Mouse (Mus musculus) hindbrain, embryonic 11.5 days (tissue): ENCODE results near the gene Hoxb1. TPM values are rescaled to one million over a fixed set of nuclear protein-coding genes. Genes with fewer than 3 reads are reported as not detected.

Experiments
- microRNA counts: library from miRNA; unstranded; fragments of <30 nt; microRNA quantifications from one replicate; lab custom pipeline; 2015
- polyA plus RNA-seq: library from polyadenylated mRNA; unstranded; fragments of >200 nt; fragmentation: Nextera tagmentation; extraction: Ambion mirVana; gene quantifications from 2 replicates; pipeline ENCODE4 v1.2.1, GENCODE M21; 2014

The Hoxb1 gene
- polyA plus RNA-seq, 1 experiment from 2014 or later = 7.3 TPM

MicroRNA genes within 50 kb of the gene (microRNA counts, 519-probe panel; counts per million panel counts)
- microRNA mmu-miR-10a (lab: Ali Mortazavi, UCI) = 5,894 counts per million, percentile 85 among the panel's probes with 10 or more counts

Other genes with a start within 250 kb of the Hoxb1 start
- 0.07 and 0.12 TPM in 2 replicates for gene Ttll6, start 232.0 kb upstream of the Hoxb1 start, polyA plus RNA-seq
- not detected in 2 replicates for gene Hoxb13, start 171.4 kb upstream of the Hoxb1 start, polyA plus RNA-seq
- 0.80 and 3.2 TPM in 2 replicates for gene Hoxb9, start 94.3 kb upstream of the Hoxb1 start, polyA plus RNA-seq
- 3.1 and 7.0 TPM in 2 replicates for gene Hoxb8, start 83.8 kb upstream of the Hoxb1 start, polyA plus RNA-seq
- 4.0 and 11.2 TPM in 2 replicates for gene Hoxb7, start 79.1 kb upstream of the Hoxb1 start, polyA plus RNA-seq
- 15.9 and 38.5 TPM in 2 replicates for gene Hoxb6, start 73.3 kb upstream of the Hoxb1 start, polyA plus RNA-seq
- gene Hoxb5, start 62.4 kb upstream of the Hoxb1 start, polyA plus RNA-seq = 33.1 and 42.5 TPM in 2 replicates
- gene Hoxb4, start 47.5 kb upstream of the Hoxb1 start, polyA plus RNA-seq = 3.5 and 5.1 TPM in 2 replicates
- 10.5 and 13.1 TPM in 2 replicates for gene Hoxb3, start 42.4 kb upstream of the Hoxb1 start, polyA plus RNA-seq
- 64.9 and 67.5 TPM in 2 replicates for gene Hoxb2, start 15.2 kb upstream of the Hoxb1 start, polyA plus RNA-seq
- 0.85 and 1.5 TPM in 2 replicates for gene Skap1, start 98.8 kb downstream of the Hoxb1 start, polyA plus RNA-seq